Mouse (Mus musculus) lung, embryonic 15.5 days (tissue): ENCODE data around the gene Rfxank. TPM values are rescaled to one million over a fixed set of nuclear protein-coding genes. Genes with fewer than 3 reads are reported as not detected.

Experiments used
- microRNA-seq: library from miRNA; unstranded; fragments of <30 nt; microRNA quantifications from one replicate; pipeline ENCODE4, GENCODE M21; 2016
- polyA plus RNA-seq: library from polyadenylated mRNA; unstranded; fragments of >200 nt; fragmentation: Nextera tagmentation; extraction: Ambion mirVana; gene quantifications from 2 replicates; pipeline ENCODE4 v1.2.1, GENCODE M21; 2015

The Rfxank gene
- polyA plus RNA-seq, 1 experiment from 2014 or later: 20.3 TPM

Small RNA genes within 50 kb of the gene (microRNA-seq; reads per million reads assigned to microRNA genes)
- not detected for gene Mir7066

Other genes starting within 250 kb of the Rfxank start
- 2.9 and 3.7 TPM in 2 replicates for gene Tssk6, start 237.0 kb downstream of the Rfxank start, polyA plus RNA-seq
- 162 and 177 TPM in 2 replicates for gene Ndufa13, start 236.6 kb downstream of the Rfxank start, polyA plus RNA-seq
- gene Yjefn3, start 236.4 kb downstream of the Rfxank start, polyA plus RNA-seq: 4.0 and 5.5 TPM in 2 replicates
- gene Gatad2a, start 142.8 kb downstream of the Rfxank start, polyA plus RNA-seq: 60.3 and 64.3 TPM in 2 replicates
- 46.4 and 50.5 TPM in 2 replicates for gene Mau2, start 96.4 kb downstream of the Rfxank start, polyA plus RNA-seq
- 41.5 and 44.8 TPM in 2 replicates for gene Sugp1, start 96.3 kb downstream of the Rfxank start, polyA plus RNA-seq
- gene Tm6sf2, start 66.2 kb downstream of the Rfxank start, polyA plus RNA-seq: 0.54 TPM in 2 replicates
- gene Hapln4, start 55.7 kb downstream of the Rfxank start, polyA plus RNA-seq: not detected in 2 replicates
- gene Ncan, start 18.3 kb downstream of the Rfxank start, polyA plus RNA-seq: 0.22 and 0.23 TPM in 2 replicates
- gene Nr2c2ap, start 7.8 kb downstream of the Rfxank start, polyA plus RNA-seq: 30.9 and 32.5 TPM in 2 replicates
- 44.9 and 45.7 TPM in 2 replicates for gene Borcs8, start 345 bp upstream of the Rfxank start, polyA plus RNA-seq
- 0.21 and 0.22 TPM in 2 replicates for gene Mef2b, start 557 bp upstream of the Rfxank start, polyA plus RNA-seq
- gene Tmem161a, start 33.2 kb upstream of the Rfxank start, polyA plus RNA-seq: 69.7 TPM in 2 replicates
- gene Slc25a42, start 73.2 kb upstream of the Rfxank start, polyA plus RNA-seq: 3.9 and 4.4 TPM in 2 replicates
- 26.7 and 27.7 TPM in 2 replicates for gene Sugp2, start 95.1 kb upstream of the Rfxank start, polyA plus RNA-seq
- 24.2 and 30.1 TPM in 2 replicates for gene Armc6, start 95.3 kb upstream of the Rfxank start, polyA plus RNA-seq
- 70.4 and 73.0 TPM in 2 replicates for gene Homer3, start 143.7 kb upstream of the Rfxank start, polyA plus RNA-seq
- gene Ddx49, start 163.3 kb upstream of the Rfxank start, polyA plus RNA-seq: 46.0 and 48.0 TPM in 2 replicates
- 332 and 336 TPM in 2 replicates for gene Cope, start 163.4 kb upstream of the Rfxank start, polyA plus RNA-seq
- 3.1 and 3.3 TPM in 2 replicates for gene Cers1, start 176.6 kb upstream of the Rfxank start, polyA plus RNA-seq
- 1.0 TPM in 2 replicates for gene Gdf1, start 190.7 kb upstream of the Rfxank start, polyA plus RNA-seq
- gene Upf1, start 214.1 kb upstream of the Rfxank start, polyA plus RNA-seq: 17.3 and 19.6 TPM in 2 replicates
- gene Comp, start 234.4 kb upstream of the Rfxank start, polyA plus RNA-seq: 0.46 and 0.70 TPM in 2 replicates